Mouse (Mus musculus): ENCODE measurements at regions not wholly inside any gene's neighbourhood (a gene's known extent, or its start where the extent isn't known, plus 50 kb on each side); places are given as distances from the start of the nearest gene placed in this dataset.

DNA sequence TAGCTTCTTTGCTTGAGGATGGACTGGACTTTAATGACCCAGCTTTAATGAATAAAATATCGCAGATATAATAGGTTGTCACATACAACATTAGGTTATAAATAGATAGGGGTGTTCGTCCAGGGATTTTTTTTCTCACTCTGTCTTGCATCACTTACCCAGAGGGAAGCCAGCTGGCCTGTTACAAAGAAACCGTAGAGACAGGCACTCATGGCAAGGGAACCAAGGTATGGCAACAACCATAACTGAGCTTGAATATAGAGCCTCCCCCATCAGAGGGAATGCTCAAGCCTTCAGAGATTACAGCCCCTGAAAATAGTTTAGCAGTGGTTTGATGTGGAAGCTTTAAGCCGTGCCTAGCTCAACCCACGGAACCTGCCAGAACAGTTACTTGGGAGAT, 504.9 kb downstream of the Ptprc start:
- TF ChIP-seq ZC3H11A (IDR thresholded peaks at IDR 0.05; ENCODE audit: borderline replicate concordance, low read depth, low read length) (no peak), HCFC1 (IDR thresholded peaks at IDR 0.05; ENCODE audit: borderline replicate concordance, insufficient read depth, low read length) (no peak), CHD2 (IDR thresholded peaks at IDR 0.05; ENCODE audit: low read depth, low read length) (no peak), MAFK (IDR thresholded peaks at IDR 0.05; ENCODE audit: insufficient read depth, low read depth, low read length) (no peak), ZNF384 (IDR thresholded peaks at IDR 0.05; ENCODE audit: low read depth, low read length) (no peak)
- in situ Hi-C loops (cut with MboI; ENCODE audit: low sequenced_read_pairs in 2 of 2, unreplicated experiment in 2 of 2), result no loop called here
- Histone ChIP-seq H3K36me3 (ENCODE audit: control insufficient read depth, insufficient read depth, low read length, poor library complexity, severe bottlenecking) (no peaks in the 10 kb centered on the region), H3K9ac (ENCODE audit: insufficient read depth, low read depth, low read length, poor library complexity, severe bottlenecking) (no peak overlapping the region), H3K4me3 (ENCODE audit: insufficient read depth in 1 of 2, low read depth in 1 of 2, low read length in 2 of 2, poor library complexity in 1 of 2, severe bottlenecking in 1 of 2) (no peak overlapping the region), H3K9me3 (ENCODE audit: control insufficient read depth, insufficient read depth, low read depth, low read length) (no peaks in the 10 kb centered on the region), H3K27ac (ENCODE audit: insufficient read depth, low read depth, low read length, poor library complexity, severe bottlenecking) (no peak overlapping the region), H3K4me1 (ENCODE audit: control insufficient read depth in 2 of 2, insufficient read depth in 2 of 2, low read length in 2 of 2, poor library complexity in 1 of 2) (no peaks in the 10 kb centered on the region)
- no peak for DNase-seq (ENCODE audit: low read depth, low spot score)

DNA sequence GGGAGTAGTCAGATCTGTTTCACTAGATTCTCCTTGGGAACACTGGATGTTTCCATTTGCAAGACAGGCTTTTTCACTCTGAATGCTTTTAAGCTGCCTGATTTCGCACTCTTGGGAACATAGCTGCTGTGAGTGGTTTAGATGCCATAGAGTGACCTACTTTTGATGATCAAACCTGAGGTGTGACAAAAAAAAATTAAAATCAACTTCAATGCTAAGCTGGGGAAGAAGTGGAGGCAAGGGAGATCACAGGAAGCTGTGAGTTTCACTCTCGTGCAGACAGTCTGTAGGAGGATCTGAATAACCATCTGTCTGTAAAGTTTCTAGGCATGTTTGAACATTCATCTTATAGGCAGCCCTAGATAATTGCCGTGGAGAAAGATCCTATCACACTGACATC, 505.7 kb downstream of the Ptprc start:
- no peak for DNase-seq (ENCODE audit: low read depth, low spot score)
- in situ Hi-C loops (cut with MboI; ENCODE audit: low sequenced_read_pairs in 2 of 2, unreplicated experiment in 2 of 2), result no loop called here

GRCm38 (mm10) chr1:137658141-137658540, 517.4 kb downstream of the Ptprc start:
- TF ChIP-seq HCFC1 (IDR thresholded peaks at IDR 0.05; ENCODE audit: borderline replicate concordance, insufficient read depth, low read length), result no peak
- no peak for TF ChIP-seq ZC3H11A (IDR thresholded peaks at IDR 0.05; ENCODE audit: borderline replicate concordance, low read depth, low read length)
- no peak for TF ChIP-seq MAFK (IDR thresholded peaks at IDR 0.05; ENCODE audit: insufficient read depth, low read depth, low read length)
- Histone ChIP-seq H3K9me3 (ENCODE audit: control insufficient read depth, insufficient read depth, low read depth, low read length) (no peaks in the 10 kb centered on the region), H3K4me1 (ENCODE audit: control insufficient read depth in 2 of 2, insufficient read depth in 2 of 2, low read length in 2 of 2, poor library complexity in 1 of 2) (no peaks in the 10 kb centered on the region), H3K9ac (ENCODE audit: insufficient read depth, low read depth, low read length, poor library complexity, severe bottlenecking) (no peak overlapping the region), H3K4me3 (ENCODE audit: insufficient read depth in 1 of 2, low read depth in 1 of 2, low read length in 2 of 2, poor library complexity in 1 of 2, severe bottlenecking in 1 of 2) (no peak overlapping the region), H3K27ac (ENCODE audit: insufficient read depth, low read depth, low read length, poor library complexity, severe bottlenecking) (no peak overlapping the region), H3K36me3 (ENCODE audit: control insufficient read depth, insufficient read depth, low read length, poor library complexity, severe bottlenecking) (no peaks in the 10 kb centered on the region)
- no peak for DNase-seq (ENCODE audit: low read depth, low spot score)
- in situ Hi-C loops (cut with MboI; ENCODE audit: low sequenced_read_pairs in 2 of 2, unreplicated experiment in 2 of 2), result no loop called here

More for the DNA sequence above, 505.7 kb downstream of the Ptprc start:
- H3K4me3 ChIP-seq (ENCODE audit: insufficient read depth in 1 of 2, low read depth in 1 of 2, low read length in 2 of 2, poor library complexity in 1 of 2, severe bottlenecking in 1 of 2), result no peak overlapping the region
- no peak overlapping the region for H3K27ac ChIP-seq (ENCODE audit: insufficient read depth, low read depth, low read length, poor library complexity, severe bottlenecking)
- TF ChIP-seq ZNF384 (IDR thresholded peaks at IDR 0.05; ENCODE audit: low read depth, low read length) (no peak), MAFK (IDR thresholded peaks at IDR 0.05; ENCODE audit: insufficient read depth, low read depth, low read length) (no peak), ZC3H11A (IDR thresholded peaks at IDR 0.05; ENCODE audit: borderline replicate concordance, low read depth, low read length) (no peak), HCFC1 (IDR thresholded peaks at IDR 0.05; ENCODE audit: borderline replicate concordance, insufficient read depth, low read length) (no peak), CHD2 (IDR thresholded peaks at IDR 0.05; ENCODE audit: low read depth, low read length) (no peak)
- H3K36me3 ChIP-seq (ENCODE audit: control insufficient read depth, insufficient read depth, low read length, poor library complexity, severe bottlenecking), result no peaks in the 10 kb centered on the region
- H3K9ac ChIP-seq (ENCODE audit: insufficient read depth, low read depth, low read length, poor library complexity, severe bottlenecking), result no peak overlapping the region
- H3K4me1 ChIP-seq (ENCODE audit: control insufficient read depth in 2 of 2, insufficient read depth in 2 of 2, low read length in 2 of 2, poor library complexity in 1 of 2), result no peaks in the 10 kb centered on the region
- no peaks in the 10 kb centered on the region for H3K9me3 ChIP-seq (ENCODE audit: control insufficient read depth, insufficient read depth, low read depth, low read length)

DNA sequence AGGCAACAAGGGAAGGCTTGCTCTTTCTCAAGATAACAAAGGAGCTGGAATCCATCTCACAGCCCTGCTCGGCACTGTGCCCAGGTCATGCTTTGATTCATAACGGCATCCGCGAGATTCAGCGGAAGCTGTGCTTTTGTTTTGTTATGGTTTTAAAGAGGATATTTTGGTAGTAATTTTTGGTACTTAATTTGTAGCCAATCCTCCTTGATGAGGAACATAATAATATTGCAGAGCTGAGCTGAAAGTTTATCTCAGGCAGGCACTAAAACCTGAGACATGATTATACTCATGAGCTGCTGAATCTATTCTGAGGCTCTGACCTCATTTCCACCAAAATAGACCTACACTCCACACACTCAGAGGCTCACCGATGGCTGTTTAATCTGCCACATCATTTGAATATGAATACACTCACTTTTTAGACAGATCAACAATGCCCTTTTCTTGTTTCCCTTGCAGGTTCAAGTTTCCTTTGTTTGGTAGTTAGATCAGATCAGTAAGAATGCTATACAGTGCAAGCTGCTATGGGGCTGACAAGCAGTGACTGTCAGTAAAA, 518.5 kb downstream of the Ptprc start:
- no peak for TF ChIP-seq CHD2 (IDR thresholded peaks at IDR 0.05; ENCODE audit: low read depth, low read length)
- no peak for TF ChIP-seq ZC3H11A (IDR thresholded peaks at IDR 0.05; ENCODE audit: borderline replicate concordance, low read depth, low read length)
- no peak for TF ChIP-seq ZNF384 (IDR thresholded peaks at IDR 0.05; ENCODE audit: low read depth, low read length)
- no peak for TF ChIP-seq HCFC1 (IDR thresholded peaks at IDR 0.05; ENCODE audit: borderline replicate concordance, insufficient read depth, low read length)
- no peak for TF ChIP-seq MAFK (IDR thresholded peaks at IDR 0.05; ENCODE audit: insufficient read depth, low read depth, low read length)
- in situ Hi-C loops (cut with MboI; ENCODE audit: low sequenced_read_pairs in 2 of 2, unreplicated experiment in 2 of 2), result no loop called here
- Histone ChIP-seq H3K27ac (ENCODE audit: insufficient read depth, low read depth, low read length, poor library complexity, severe bottlenecking) (no peak overlapping the region), H3K36me3 (ENCODE audit: control insufficient read depth, insufficient read depth, low read length, poor library complexity, severe bottlenecking) (no peaks in the 10 kb centered on the region), H3K4me3 (ENCODE audit: insufficient read depth in 1 of 2, low read depth in 1 of 2, low read length in 2 of 2, poor library complexity in 1 of 2, severe bottlenecking in 1 of 2) (no peak overlapping the region), H3K4me1 (ENCODE audit: control insufficient read depth in 2 of 2, insufficient read depth in 2 of 2, low read length in 2 of 2, poor library complexity in 1 of 2) (no peaks in the 10 kb centered on the region), H3K9me3 (ENCODE audit: control insufficient read depth, insufficient read depth, low read depth, low read length) (no peaks in the 10 kb centered on the region), H3K9ac (ENCODE audit: insufficient read depth, low read depth, low read length, poor library complexity, severe bottlenecking) (no peak overlapping the region)
- no peak for DNase-seq (ENCODE audit: low read depth, low spot score)

GRCm38 (mm10) chr1:137654171-137654570, 521.3 kb downstream of the Ptprc start:
- Histone ChIP-seq H3K27ac (ENCODE audit: insufficient read depth, low read depth, low read length, poor library complexity, severe bottlenecking) (no peak overlapping the region), H3K36me3 (ENCODE audit: control insufficient read depth, insufficient read depth, low read length, poor library complexity, severe bottlenecking) (no peaks in the 10 kb centered on the region), H3K9me3 (ENCODE audit: control insufficient read depth, insufficient read depth, low read depth, low read length) (no peaks in the 10 kb centered on the region), H3K9ac (ENCODE audit: insufficient read depth, low read depth, low read length, poor library complexity, severe bottlenecking) (no peak overlapping the region), H3K4me3 (ENCODE audit: insufficient read depth in 1 of 2, low read depth in 1 of 2, low read length in 2 of 2, poor library complexity in 1 of 2, severe bottlenecking in 1 of 2) (no peak overlapping the region), H3K4me1 (ENCODE audit: control insufficient read depth in 2 of 2, insufficient read depth in 2 of 2, low read length in 2 of 2, poor library complexity in 1 of 2) (no peaks in the 10 kb centered on the region)
- no peak for DNase-seq (ENCODE audit: low read depth, low spot score)
- in situ Hi-C loops (cut with MboI; ENCODE audit: low sequenced_read_pairs in 2 of 2, unreplicated experiment in 2 of 2), result no loop called here
- no peak for TF ChIP-seq CHD2 (IDR thresholded peaks at IDR 0.05; ENCODE audit: low read depth, low read length)
- TF ChIP-seq MAFK (IDR thresholded peaks at IDR 0.05; ENCODE audit: insufficient read depth, low read depth, low read length), result no peak
- no peak for TF ChIP-seq ZC3H11A (IDR thresholded peaks at IDR 0.05; ENCODE audit: borderline replicate concordance, low read depth, low read length)
- TF ChIP-seq HCFC1 (IDR thresholded peaks at IDR 0.05; ENCODE audit: borderline replicate concordance, insufficient read depth, low read length), result no peak
- no peak for TF ChIP-seq ZNF384 (IDR thresholded peaks at IDR 0.05; ENCODE audit: low read depth, low read length)

Data from ES-E14 (cell line).